Comparison of ENCODE assay signal across 19 mouse cellular contexts in genomic region chr3:30277569-30277968, GRCm38 (mm10).
A peak's percentile ranks its signal among the peaks of the same experiment; 100 is the strongest.
DNase-seq lines count a peak whose midpoint lies in the region; ATAC-seq and TF ChIP-seq lines count a peak whose summit lies in the region.
"Had no signal": no experiment of that assay in that cellular context is flagged by ENCODE, and none has a peak within 500 bp of the region (broad histone marks: within the 10 kb centered on the region; RNA-seq: fewer than 3 reads in every experiment).

No protein-coding gene starts in this region.

- no peak overlapping the region for H3K4me3 ChIP-seq in kidney, adult 2 months (ENCODE audit: insufficient read depth, low read depth, low read length)
- no peak overlapping the region for H3K4me3 ChIP-seq in limb, embryonic 10.5 days
- no peak overlapping the region for H3K4me3 ChIP-seq in liver, embryonic 11.5 days (ENCODE audit: low read depth, low read length)
- H3K4me3 ChIP-seq: embryonic facial prominence, embryonic 10.5 days; embryonic facial prominence, embryonic 12.5 days; forebrain, embryonic 12.5 days; forebrain, embryonic 15.5 days had no signal

- H3K4me1 ChIP-seq in kidney, adult 2 months (ENCODE audit: control insufficient read depth, insufficient read depth, low read length): 0 out of 2 replicates have a peak, but pooled peaks cover 3% of the 10 kb centered on the region
- H3K4me1 ChIP-seq in limb, embryonic 10.5 days: peaks cover 19% of the 10 kb centered on the region
- no peaks in the 10 kb centered on the region for H3K4me1 ChIP-seq in liver, embryonic 11.5 days (replicated peaks; ENCODE audit: control insufficient read depth, insufficient read depth, low read length)
- H3K4me1 ChIP-seq: embryonic facial prominence, embryonic 10.5 days; embryonic facial prominence, embryonic 12.5 days; forebrain, embryonic 15.5 days had no signal

- H3K36me3 ChIP-seq in kidney, adult 2 months (ENCODE audit: control insufficient read depth, insufficient read depth, low read length): no peaks in the 10 kb centered on the region
- no peaks in the 10 kb centered on the region for H3K36me3 ChIP-seq in limb, embryonic 10.5 days
- H3K36me3 ChIP-seq in liver, embryonic 11.5 days (ENCODE audit: control insufficient read depth, insufficient read depth, low read length): no peaks in the 10 kb centered on the region
- H3K36me3 ChIP-seq: embryonic facial prominence, embryonic 10.5 days; embryonic facial prominence, embryonic 12.5 days; forebrain, embryonic 12.5 days; forebrain, embryonic 15.5 days had no signal

- no peak for ATAC-seq in liver, embryonic 11.5 days (replicated peaks; ENCODE audit: low FRiP score)
- ATAC-seq: forebrain, embryonic 15.5 days; forebrain, postnatal 0 days had no signal

- H3K27ac ChIP-seq in kidney, adult 2 months (ENCODE audit: insufficient read depth, low read depth, low read length): no peak overlapping the region
- peak overlapping the region; percentile 23; the same call in 1 of the 2 replicates for H3K27ac ChIP-seq in limb, embryonic 10.5 days
- no peak overlapping the region for H3K27ac ChIP-seq in liver, embryonic 11.5 days (ENCODE audit: low read depth, low read length)
- H3K27ac ChIP-seq: embryonic facial prominence, embryonic 10.5 days; embryonic facial prominence, embryonic 12.5 days; forebrain, embryonic 12.5 days; forebrain, embryonic 15.5 days had no signal

- WGBS in kidney, adult 2 months: 49% methylated on average over 10 of the region's 10 CpGs
- WGBS in limb, embryonic 10.5 days: 86% methylated on average over 10 of the region's 10 CpGs
- WGBS in liver, embryonic 11.5 days: 85% methylated on average over 10 of the region's 10 CpGs

- TF ChIP-seq POLR2A in kidney, adult 2 months (IDR thresholded peaks at IDR 0.05; ENCODE audit: low read depth, low read length): no peak

- TF ChIP-seq CTCF in kidney, adult 2 months (conservative IDR thresholded peaks at IDR 0.05; ENCODE audit: insufficient read depth, insufficient read length, low read depth, low read length): no peak

- no peaks in the 10 kb centered on the region for H3K27me3 ChIP-seq in kidney, adult 2 months (replicated peaks; ENCODE audit: control insufficient read depth, insufficient read depth, low read length)
- H3K27me3 ChIP-seq in limb, embryonic 10.5 days (ENCODE audit: low read depth, poor library complexity, severe bottlenecking): no peaks in the 10 kb centered on the region
- no peaks in the 10 kb centered on the region for H3K27me3 ChIP-seq in liver, embryonic 11.5 days (replicated peaks; ENCODE audit: control insufficient read depth, insufficient read depth, low read length)
- H3K27me3 ChIP-seq: embryonic facial prominence, embryonic 12.5 days; forebrain, embryonic 12.5 days; forebrain, embryonic 15.5 days had no signal

- no peak overlapping the region for H3K4me2 ChIP-seq in liver, embryonic 11.5 days
- H3K4me2 ChIP-seq: embryonic facial prominence, embryonic 12.5 days; forebrain, embryonic 12.5 days; forebrain, embryonic 15.5 days had no signal

- DNase-seq in kidney, adult 2 months: peak; percentile 9
- no peak for DNase-seq in kidney, postnatal 10 days
- no peak for DNase-seq in limb, embryonic 10.5 days (ENCODE audit: low spot score)
- peak; percentile 58 for DNase-seq in retina, postnatal 1 day
- DNase-seq in thymus, postnatal 36 days: no peak
- DNase-seq in liver, embryonic 11.5 days (ENCODE audit: low spot score): no peak
- DNase-seq: adrenal gland, adult 2 months; adrenal gland, postnatal 10 days; adrenal gland, postnatal 25 days; cerebellum, adult 11-12 months; cerebellum, adult 2 months; cerebellum, adult 9-10 months; cerebellum, postnatal 10 days; cerebellum, postnatal 25 days; forebrain, postnatal 0 days had no signal

- no peak overlapping the region for H3K9ac ChIP-seq in liver, embryonic 11.5 days (ENCODE audit: low read depth, low read length)
- H3K9ac ChIP-seq: embryonic facial prominence, embryonic 12.5 days; forebrain, embryonic 12.5 days; forebrain, embryonic 15.5 days; forebrain, postnatal 0 days had no signal

- H3K9me3 ChIP-seq in limb, embryonic 10.5 days (replicated peaks): no peaks in the 10 kb centered on the region
- no peaks in the 10 kb centered on the region for H3K9me3 ChIP-seq in liver, embryonic 11.5 days (ENCODE audit: control insufficient read depth, low read length)
- H3K9me3 ChIP-seq: embryonic facial prominence, embryonic 10.5 days; embryonic facial prominence, embryonic 12.5 days; forebrain, embryonic 12.5 days; forebrain, embryonic 15.5 days had no signal

Comparison
In these comparisons a context has a peak if more than half of its experiments do, and no peak if none do; other contexts are left out.
1. DNase-seq: peak in kidney, adult 2 months (single experiment) and retina, postnatal 1 day (single experiment); none in kidney, postnatal 10 days (single experiment), limb, embryonic 10.5 days (single experiment), thymus, postnatal 36 days (0 of 2) and liver, embryonic 11.5 days (single experiment).